Mouse (Mus musculus) heart, adult 2 months (tissue): ENCODE measurements at regions not wholly inside any gene's neighbourhood (a gene's known extent, or its start where the extent isn't known, plus 50 kb on each side); places are given as distances from the start of the nearest gene placed in this dataset.

ENCODE experiments used
- CTCF ChIP-seq: fragments of 200-600 bp; IDR thresholded peaks from 2 replicates; pipeline ENCODE4 v1.8.1; 2022; ENCODE audit warnings: antibody characterized with exemption, mild to moderate bottlenecking, moderate library complexity
- POLR2A ChIP-seq: fragments of 200-500 bp; IDR thresholded peaks from 2 replicates; pipeline ENCODE4 v1.6.1; 2011; ENCODE audit warnings: mild to moderate bottlenecking, low read depth, low read length, control low read depth; ENCODE audit not compliant: insufficient read depth

DNA sequence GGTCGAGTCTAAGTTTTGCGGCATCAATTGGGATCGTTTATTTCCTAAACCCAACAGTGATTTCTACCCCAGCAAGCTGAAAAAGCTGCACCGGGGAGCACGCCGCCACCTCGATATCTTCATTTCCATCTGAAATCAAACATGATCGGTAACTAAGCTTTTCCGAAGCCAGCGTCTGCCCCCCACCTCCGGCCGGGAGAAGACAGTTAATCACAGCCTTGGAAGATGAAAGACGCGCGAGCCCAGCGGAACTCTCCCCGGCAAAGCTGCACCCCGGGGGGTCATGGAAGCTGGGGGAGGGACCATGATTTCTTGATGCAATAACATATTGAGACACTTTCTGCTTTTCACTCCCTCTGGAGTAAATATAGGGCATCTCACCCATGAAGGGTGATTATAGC lies 468.4 kb downstream of the Vrk1 start:
- TF ChIP-seq POLR2A: no peak
- no peak for TF ChIP-seq CTCF
